Mouse (Mus musculus): ENCODE measurements around the gene Cldn10. TPM values are rescaled to one million over a fixed set of nuclear protein-coding genes. Genes with fewer than 3 reads are reported as not detected.
"Not testable (repeated sequence)": the region's sequence is repeated elsewhere in the genome, so short reads cannot be mapped to it uniquely, and the experiment has no call there.

The Cldn10 gene
- polyA plus RNA-seq, 1 experiment = 36.4 TPM

- Histone ChIP-seq H3K27ac (ENCODE audit: insufficient read depth, low read length) (no peak overlapping the region), H3K4me3 (ENCODE audit: insufficient read depth, low read length) (no peak overlapping the region), H3K4me1 (ENCODE audit: control insufficient read depth, insufficient read depth, low read length) (peaks cover 4% of the 10 kb centered on the region; the same call in 1 of the 2 replicates)
- TF ChIP-seq CTCF (IDR thresholded peaks at IDR 0.05; ENCODE audit: extremely low read depth, insufficient read depth, low read length) (no peak), POLR2A (IDR thresholded peaks at IDR 0.05; ENCODE audit: extremely low read depth, insufficient read depth, low read length) (no peak)
Observed at GRCm38 (mm10) chr14:118795915-118796693, 8.4 kb downstream of the Cldn10 start.

DNA sequence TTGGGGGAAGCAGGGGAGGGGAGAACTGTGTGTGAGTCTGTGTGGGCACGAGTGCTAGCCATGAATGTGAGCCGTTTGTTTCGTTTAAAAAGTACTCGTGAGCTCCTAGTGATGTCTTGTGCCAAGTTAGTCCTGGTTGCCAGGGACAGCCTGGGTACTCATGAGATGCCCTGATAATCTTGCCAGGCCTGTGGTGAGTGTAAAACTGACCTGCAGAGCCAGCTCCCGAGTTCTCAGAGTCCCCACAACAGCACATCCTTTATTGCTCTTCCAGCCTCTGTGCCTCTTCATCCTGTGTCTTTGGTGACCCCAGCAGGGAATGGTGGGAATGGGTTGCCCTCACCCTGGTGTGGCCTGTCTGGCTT, 9.0 kb downstream of the Cldn10 start:
- no peak overlapping the region for H3K4me3 ChIP-seq (ENCODE audit: insufficient read depth, low read length)
- H3K27ac ChIP-seq (ENCODE audit: insufficient read depth, low read length) = no peak overlapping the region
- TF ChIP-seq POLR2A (IDR thresholded peaks at IDR 0.05; ENCODE audit: extremely low read depth, insufficient read depth, low read length) = no peak
- peaks cover 4% of the 10 kb centered on the region; the same call in 1 of the 2 replicates for H3K4me1 ChIP-seq (ENCODE audit: control insufficient read depth, insufficient read depth, low read length)

GRCm38 (mm10) chr14:118797270-118797669, 9.6 kb downstream of the Cldn10 start:
- no peak overlapping the region for H3K4me3 ChIP-seq (ENCODE audit: insufficient read depth, low read length)
- H3K27ac ChIP-seq (ENCODE audit: insufficient read depth, low read length) = no peak overlapping the region
- peaks cover 4% of the 10 kb centered on the region; the same call in 1 of the 2 replicates for H3K4me1 ChIP-seq (ENCODE audit: control insufficient read depth, insufficient read depth, low read length)
- TF ChIP-seq POLR2A (IDR thresholded peaks at IDR 0.05; ENCODE audit: extremely low read depth, insufficient read depth, low read length) (no peak), CTCF (IDR thresholded peaks at IDR 0.05; ENCODE audit: extremely low read depth, insufficient read depth, low read length) (no peak)

- Histone ChIP-seq H3K27ac (ENCODE audit: insufficient read depth, low read length) (no peak overlapping the region), H3K4me3 (ENCODE audit: insufficient read depth, low read length) (no peak overlapping the region), H3K4me1 (ENCODE audit: control insufficient read depth, insufficient read depth, low read length) (peaks cover 2% of the 10 kb centered on the region; the same call in 1 of the 2 replicates)
- TF ChIP-seq CTCF (IDR thresholded peaks at IDR 0.05; ENCODE audit: extremely low read depth, insufficient read depth, low read length) (no peak), POLR2A (IDR thresholded peaks at IDR 0.05; ENCODE audit: extremely low read depth, insufficient read depth, low read length) (no peak)
Observed at GRCm38 (mm10) chr14:118799918-118800317, 12.2 kb downstream of the Cldn10 start.

DNA sequence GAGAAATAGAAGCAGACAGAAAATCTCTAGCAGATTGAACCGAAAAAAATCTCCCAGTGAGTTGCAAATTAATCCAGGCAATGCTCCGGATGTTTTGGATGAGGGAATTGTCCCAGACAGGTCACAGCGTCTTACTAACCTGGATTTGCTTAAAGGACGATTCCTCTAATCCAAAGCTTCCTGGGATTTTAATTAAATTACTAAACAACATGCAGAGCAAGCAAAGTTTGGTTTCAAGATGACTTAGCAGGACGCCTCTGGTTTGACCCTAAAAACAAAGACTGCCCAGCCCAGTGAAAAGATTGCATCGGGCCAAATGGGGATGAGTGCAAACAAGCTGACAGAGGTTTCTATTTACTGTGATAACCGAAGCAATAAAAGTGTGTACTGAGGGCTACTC, 16.2 kb downstream of the Cldn10 start:
- no peak overlapping the region for H3K4me3 ChIP-seq (ENCODE audit: insufficient read depth, low read length)
- TF ChIP-seq CTCF (IDR thresholded peaks at IDR 0.05; ENCODE audit: extremely low read depth, insufficient read depth, low read length) (no peak), POLR2A (IDR thresholded peaks at IDR 0.05; ENCODE audit: extremely low read depth, insufficient read depth, low read length) (no peak)
- no peaks in the 10 kb centered on the region for H3K4me1 ChIP-seq (ENCODE audit: control insufficient read depth, insufficient read depth, low read length)
- no peak overlapping the region for H3K27ac ChIP-seq (ENCODE audit: insufficient read depth, low read length)

GRCm38 (mm10) chr14:118804351-118804750, 16.6 kb downstream of the Cldn10 start:
- Histone ChIP-seq H3K4me3 (ENCODE audit: insufficient read depth, low read length) (no peak overlapping the region), H3K4me1 (ENCODE audit: control insufficient read depth, insufficient read depth, low read length) (no peaks in the 10 kb centered on the region), H3K27ac (ENCODE audit: insufficient read depth, low read length) (no peak overlapping the region)
- TF ChIP-seq CTCF (IDR thresholded peaks at IDR 0.05; ENCODE audit: extremely low read depth, insufficient read depth, low read length) (0 out of 2 replicates have a peak, but pooled peaks have one; percentile 8), POLR2A (IDR thresholded peaks at IDR 0.05; ENCODE audit: extremely low read depth, insufficient read depth, low read length) (no peak)

DNA sequence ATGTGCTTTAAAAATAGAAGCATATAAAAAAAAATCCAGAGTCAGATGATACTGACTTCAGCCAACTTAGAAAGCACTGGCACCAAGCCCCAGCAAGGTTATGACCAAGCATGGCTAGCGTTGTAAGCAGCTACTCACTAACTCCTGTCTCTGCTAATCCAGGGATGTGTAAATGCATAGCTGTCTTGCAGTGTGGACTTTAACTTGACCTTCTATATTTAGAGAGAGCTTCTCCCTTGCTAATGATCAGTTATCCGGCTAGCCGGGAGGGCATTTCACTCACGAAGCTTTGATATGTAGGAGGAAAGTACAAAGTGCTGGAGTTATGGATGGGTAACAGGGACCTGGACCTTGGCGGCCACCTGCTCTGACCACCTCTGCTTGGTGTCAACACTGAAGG, 19.9 kb downstream of the Cldn10 start:
- H3K4me3 ChIP-seq (ENCODE audit: insufficient read depth, low read length) = no peak overlapping the region
- TF ChIP-seq POLR2A (IDR thresholded peaks at IDR 0.05; ENCODE audit: extremely low read depth, insufficient read depth, low read length) (no peak), CTCF (IDR thresholded peaks at IDR 0.05; ENCODE audit: extremely low read depth, insufficient read depth, low read length) (no peak)
- no peaks in the 10 kb centered on the region for H3K4me1 ChIP-seq (ENCODE audit: control insufficient read depth, insufficient read depth, low read length)
- H3K27ac ChIP-seq (ENCODE audit: insufficient read depth, low read length) = no peak overlapping the region

GRCm38 (mm10) chr14:118808183-118808582, 20.5 kb downstream of the Cldn10 start:
- H3K4me1 ChIP-seq (ENCODE audit: control insufficient read depth, insufficient read depth, low read length); H3K4me3 ChIP-seq (ENCODE audit: insufficient read depth, low read length); H3K27ac ChIP-seq (ENCODE audit: insufficient read depth, low read length): not testable (repeated sequence)

DNA sequence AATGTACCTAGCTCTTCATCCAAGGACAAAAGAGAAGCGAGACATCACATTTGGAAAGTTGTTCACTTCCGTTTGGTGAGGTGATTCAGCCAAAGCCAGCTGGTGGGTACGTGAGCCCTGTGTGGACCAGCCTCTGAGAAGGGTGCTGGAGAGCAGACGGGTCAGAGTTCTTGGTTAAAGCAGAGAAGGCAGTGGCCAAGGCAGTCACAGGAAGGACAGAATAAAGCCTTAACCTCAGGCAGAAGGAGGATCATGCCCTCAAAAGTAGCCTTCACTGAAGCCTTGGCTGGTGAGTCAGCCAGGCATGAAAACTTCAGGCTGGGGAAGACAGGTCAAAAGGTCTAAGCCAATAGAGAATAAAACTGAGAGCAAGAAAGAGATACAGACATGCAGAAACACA, 22.0 kb downstream of the Cldn10 start:
- no peak overlapping the region for H3K4me3 ChIP-seq (ENCODE audit: insufficient read depth, low read length)
- H3K27ac ChIP-seq (ENCODE audit: insufficient read depth, low read length) = no peak overlapping the region
- TF ChIP-seq CTCF (IDR thresholded peaks at IDR 0.05; ENCODE audit: extremely low read depth, insufficient read depth, low read length) (no peak), POLR2A (IDR thresholded peaks at IDR 0.05; ENCODE audit: extremely low read depth, insufficient read depth, low read length) (no peak)
- no peaks in the 10 kb centered on the region for H3K4me1 ChIP-seq (ENCODE audit: control insufficient read depth, insufficient read depth, low read length)

DNA sequence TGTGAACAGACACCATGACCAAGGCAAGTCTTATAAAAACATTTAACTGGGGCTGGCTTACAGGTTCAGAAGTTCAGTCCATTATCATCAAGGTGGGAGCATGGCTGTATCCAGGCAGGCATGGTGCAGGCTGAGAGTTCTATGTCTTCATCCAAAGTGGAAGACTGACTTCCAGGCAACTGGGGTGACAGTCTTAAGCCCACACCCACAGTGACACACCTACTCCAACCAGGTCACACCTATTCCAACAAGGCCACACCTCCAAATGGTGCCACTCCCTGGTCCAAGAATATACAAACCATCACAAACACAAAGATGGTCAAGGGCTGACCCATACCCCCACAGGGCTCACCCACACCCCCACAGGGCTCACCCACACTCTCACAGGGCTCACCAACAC, 23.5 kb downstream of the Cldn10 start:
- H3K4me1 ChIP-seq (ENCODE audit: control insufficient read depth, insufficient read depth, low read length); H3K27ac ChIP-seq (ENCODE audit: insufficient read depth, low read length); H3K4me3 ChIP-seq (ENCODE audit: insufficient read depth, low read length): not testable (repeated sequence)

Measured in cortical plate, adult 2 months (tissue).